Mouse (Mus musculus) myocyte (in vitro differentiated cells): ENCODE data around the gene Hs2st1.

Source experiments
- CEBPB ChIP-seq: IDR thresholded peaks from 2 replicates; pipeline ENCODE4 v1.6.1; 2011; ENCODE audit warnings: mild to moderate bottlenecking, moderate library complexity; ENCODE audit not compliant: poor library complexity, insufficient read depth, severe bottlenecking
- MYOG ChIP-seq, 3 experiments: IDR thresholded peaks; one replicate each; pipeline ENCODE4 v1.6.1; 2011; ENCODE audit warnings: control low read depth in 2 of 3, low read depth in 2 of 3, mild to moderate bottlenecking in 2 of 3; ENCODE audit not compliant: insufficient read length in 2 of 3, control insufficient read depth in 1 of 3, insufficient read depth in 1 of 3
- POLR2A ChIP-seq: IDR thresholded peaks from one replicate; pipeline ENCODE4 v1.6.1; 2011; ENCODE audit warnings: low read depth, mild to moderate bottlenecking, control low read depth, moderate library complexity; ENCODE audit not compliant: insufficient read length
- POLR2AphosphoS2 ChIP-seq: IDR thresholded peaks from one replicate; pipeline ENCODE4 v1.6.1; 2011; ENCODE audit warnings: low read depth, control low read depth; ENCODE audit not compliant: insufficient read length

GRCm38 (mm10) chr3:144565212-144565611 is 4.8 kb downstream of the Hs2st1 start:
- TF ChIP-seq POLR2A (no peak), CEBPB (no peak), POLR2AphosphoS2 (no peak), MYOG (IDR thresholded peaks at IDR 0.05; ENCODE audit: control insufficient read depth in 1 of 3, insufficient read depth in 1 of 3, insufficient read length in 2 of 3, low read depth in 2 of 3) (no peak)
